Mouse (Mus musculus) kidney, embryonic 16.5 days (tissue): ENCODE results near the gene Ppm1b. TPM values are rescaled to one million over a fixed set of nuclear protein-coding genes. Genes with fewer than 3 reads are reported as not detected.

Source experiments
- ATAC-seq: fragments of 200-750 bp; cut with Nextera tagmentation; 2 replicates; pipeline ENCODE4 v1.8.0; 2017; ENCODE audit warnings: moderate TSS enrichment; ENCODE audit not compliant: low FRiP score, low TSS enrichment
- H3K27ac ChIP-seq: fragments of 300-500 bp; sonication (generic); 2 replicates; pipeline ENCODE4 v1.5.1; 2014; ENCODE audit warnings: low read length
- H3K27me3 ChIP-seq: fragments of 300-500 bp; sonication (generic); 2 replicates; pipeline ENCODE4 v1.6.1; 2014; ENCODE audit warnings: low read length, control low read depth, mixed read lengths; ENCODE audit not compliant: insufficient read depth
- H3K36me3 ChIP-seq: fragments of 300-500 bp; sonication (generic); 2 replicates; pipeline ENCODE4 v1.6.1; 2014; ENCODE audit warnings: low read length, control low read depth, mixed read lengths; ENCODE audit not compliant: insufficient read depth
- H3K4me1 ChIP-seq: fragments of 300-500 bp; sonication (generic); 2 replicates; pipeline ENCODE4 v1.6.1; 2014; ENCODE audit warnings: low read length, control low read depth, mixed read lengths; ENCODE audit not compliant: insufficient read depth
- H3K4me2 ChIP-seq: fragments of 300-500 bp; sonication (generic); replicated peaks from 2 replicates; pipeline ENCODE4 v1.6.1; 2014; ENCODE audit warnings: low read depth, low read length
- H3K4me3 ChIP-seq: fragments of 300-500 bp; sonication (generic); 2 replicates; pipeline ENCODE4 v1.5.1; 2014; ENCODE audit warnings: mild to moderate bottlenecking, low read length
- H3K9ac ChIP-seq: fragments of 300-500 bp; sonication (generic); replicated peaks from 2 replicates; pipeline ENCODE4 v1.6.1; 2014; ENCODE audit warnings: low read length
- H3K9me3 ChIP-seq: fragments of 300-500 bp; sonication (generic); 2 replicates; pipeline ENCODE4 v1.6.1; 2016; ENCODE audit warnings: low read length, control low read depth
- WGBS: fragments of 180-500 bp; shearing (Covaris S2); extraction: QIAGEN DNeasy Blood & Tissue Kit; methylation state at CpG from one replicate; pipeline ENCODE4 v1.1.7; 2014; 5-methylcytosine and 5-hydroxymethylcytosine counted together
- polyA plus RNA-seq: library from polyadenylated mRNA; unstranded; fragments of >200 nt; fragmentation: Nextera tagmentation; extraction: Ambion mirVana; gene quantifications from 2 replicates; pipeline ENCODE4 v1.2.1, GENCODE M21; 2015

Gene Ppm1b
- polyA plus RNA-seq, 1 experiment from 2014 or later, result 73.7 TPM

- Histone ChIP-seq H3K4me3 (no peak overlapping the region), H3K9ac (no peak overlapping the region), H3K27ac (no peak overlapping the region), H3K4me1 (peaks cover 7% of the 10 kb centered on the region; the same call in 1 of the 2 replicates), H3K27me3 (no peaks in the 10 kb centered on the region), H3K4me2 (no peak overlapping the region), H3K36me3 (no peaks in the 10 kb centered on the region), H3K9me3 (peaks cover 4% of the 10 kb centered on the region; the same call in 1 of the 2 replicates)
- ATAC-seq, result no peak
- 83% methylated on average over 7 of the region's 7 CpGs for WGBS
These were observed 19.3 kb upstream of the Ppm1b start for GRCm38 (mm10) chr17:84937220-84937619.

GRCm38 (mm10) chr17:84938215-84938614 lies 18.3 kb upstream of the Ppm1b start:
- ATAC-seq, result no peak
- Histone ChIP-seq H3K4me1 (peaks cover 7% of the 10 kb centered on the region; the same call in 1 of the 2 replicates), H3K27me3 (no peaks in the 10 kb centered on the region), H3K4me2 (no peak overlapping the region), H3K4me3 (no peak overlapping the region), H3K9me3 (peaks cover 4% of the 10 kb centered on the region; the same call in 1 of the 2 replicates), H3K27ac (no peak overlapping the region), H3K9ac (no peak overlapping the region), H3K36me3 (no peaks in the 10 kb centered on the region)
- 94% methylated on average over 4 of the region's 4 CpGs for WGBS

- no peaks in the 10 kb centered on the region for H3K36me3 ChIP-seq
- H3K27me3 ChIP-seq, result no peaks in the 10 kb centered on the region
- no peak overlapping the region for H3K9ac ChIP-seq
- ATAC-seq, result no peak
- peaks cover 7% of the 10 kb centered on the region; the same call in 1 of the 2 replicates for H3K4me1 ChIP-seq
- H3K27ac ChIP-seq, result no peak overlapping the region
- H3K4me3 ChIP-seq, result no peak overlapping the region
- WGBS, result 76% methylated on average over 9 of the region's 9 CpGs
- H3K9me3 ChIP-seq, result peaks cover 4% of the 10 kb centered on the region; the same call in 1 of the 2 replicates
- no peak overlapping the region for H3K4me2 ChIP-seq
These were observed 16.4 kb upstream of the Ppm1b start for GRCm38 (mm10) chr17:84940017-84940731.

GRCm38 (mm10) chr17:84941291-84941868 lies 15.2 kb upstream of the Ppm1b start:
- H3K4me1 ChIP-seq, result peaks cover 2% of the 10 kb centered on the region; the same call in 1 of the 2 replicates
- no peak overlapping the region for H3K27ac ChIP-seq
- H3K9ac ChIP-seq, result no peak overlapping the region
- H3K4me3 ChIP-seq, result no peak overlapping the region
- WGBS, result 84% methylated on average over 13 of the region's 13 CpGs
- no peak for ATAC-seq
- no peaks in the 10 kb centered on the region for H3K27me3 ChIP-seq
- peaks cover 4% of the 10 kb centered on the region; the same call in 1 of the 2 replicates for H3K9me3 ChIP-seq
- H3K4me2 ChIP-seq, result no peak overlapping the region
- no peaks in the 10 kb centered on the region for H3K36me3 ChIP-seq

- Histone ChIP-seq H3K4me3 (no peak overlapping the region), H3K4me1 (no peaks in the 10 kb centered on the region), H3K9me3 (peaks cover 4% of the 10 kb centered on the region; the same call in 1 of the 2 replicates), H3K4me2 (no peak overlapping the region), H3K27me3 (no peaks in the 10 kb centered on the region), H3K36me3 (no peaks in the 10 kb centered on the region), H3K27ac (no peak overlapping the region), H3K9ac (no peak overlapping the region)
- no peak for ATAC-seq
- WGBS, result 82% methylated on average over 10 of the region's 10 CpGs
These were observed 14.0 kb upstream of the Ppm1b start for GRCm38 (mm10) chr17:84942358-84943032.

- Histone ChIP-seq H3K4me2 (no peak overlapping the region), H3K4me3 (no peak overlapping the region), H3K9ac (no peak overlapping the region), H3K4me1 (no peaks in the 10 kb centered on the region), H3K27ac (no peak overlapping the region), H3K9me3 (peaks cover 3% of the 10 kb centered on the region; the same call in 1 of the 2 replicates), H3K27me3 (no peaks in the 10 kb centered on the region), H3K36me3 (no peaks in the 10 kb centered on the region)
- ATAC-seq, result no peak
- WGBS, result 71% methylated on average over 2 of the region's 2 CpGs
These were observed 13.5 kb upstream of the Ppm1b start for GRCm38 (mm10) chr17:84943033-84943393.

GRCm38 (mm10) chr17:84944348-84944747 lies 12.2 kb upstream of the Ppm1b start:
- Histone ChIP-seq H3K9me3 (no peaks in the 10 kb centered on the region), H3K4me2 (no peak overlapping the region), H3K4me1 (no peaks in the 10 kb centered on the region), H3K36me3 (no peaks in the 10 kb centered on the region), H3K4me3 (no peak overlapping the region), H3K9ac (no peak overlapping the region), H3K27ac (no peak overlapping the region), H3K27me3 (no peaks in the 10 kb centered on the region)
- WGBS, result 63% methylated on average over 6 of the region's 6 CpGs
- no peak for ATAC-seq

GRCm38 (mm10) chr17:84952521-84952920 lies 4.0 kb upstream of the Ppm1b start:
- ATAC-seq, result no peak
- no peak overlapping the region for H3K4me3 ChIP-seq
- no peak overlapping the region for H3K27ac ChIP-seq
- 98% methylated on average over 5 of the region's 5 CpGs for WGBS
- H3K27me3 ChIP-seq, result no peaks in the 10 kb centered on the region
- H3K9ac ChIP-seq, result no peak overlapping the region
- H3K4me2 ChIP-seq, result no peak overlapping the region
- H3K9me3 ChIP-seq, result no peaks in the 10 kb centered on the region
- H3K36me3 ChIP-seq, result no peaks in the 10 kb centered on the region
- H3K4me1 ChIP-seq, result peaks cover 4% of the 10 kb centered on the region

GRCm38 (mm10) chr17:84953776-84954175 lies 2.8 kb upstream of the Ppm1b start:
- Histone ChIP-seq H3K4me3 (no peak overlapping the region), H3K9ac (no peak overlapping the region), H3K27ac (no peak overlapping the region), H3K9me3 (no peaks in the 10 kb centered on the region), H3K4me1 (peaks cover 4% of the 10 kb centered on the region), H3K4me2 (no peak overlapping the region), H3K36me3 (no peaks in the 10 kb centered on the region), H3K27me3 (no peaks in the 10 kb centered on the region)
- no peak for ATAC-seq
- 70% methylated on average over 5 of the region's 5 CpGs for WGBS

GRCm38 (mm10) chr17:84954881-84955280 lies 1.7 kb upstream of the Ppm1b start:
- Histone ChIP-seq H3K9ac (no peak overlapping the region), H3K27ac (no peak overlapping the region), H3K4me2 (no peak overlapping the region), H3K9me3 (no peaks in the 10 kb centered on the region), H3K4me3 (no peak overlapping the region), H3K4me1 (peaks cover 11% of the 10 kb centered on the region), H3K27me3 (no peaks in the 10 kb centered on the region), H3K36me3 (no peaks in the 10 kb centered on the region)
- 90% methylated on average over 5 of the region's 5 CpGs for WGBS
- ATAC-seq, result no peak
